Mouse (Mus musculus): ENCODE results near the gene Adipor2. TPM values are rescaled to one million over a fixed set of nuclear protein-coding genes. Genes with fewer than 3 reads are reported as not detected.

Adipor2 gene
- total RNA-seq, 2 experiments from 2014 or later: 38.4 to 39.3 TPM

GRCm38 (mm10) chr6:119429311-119429710 lies 11.8 kb upstream of the Adipor2 start:
- intact Hi-C loops (cut with DNase I): no loop called here
- DNase-seq (ENCODE audit: low spot score in 2 of 2): no peak

- intact Hi-C loops (cut with DNase I): no loop called here
- no peak for DNase-seq (ENCODE audit: low spot score in 2 of 2)
Observed at GRCm38 (mm10) chr6:119428611-119429010, 11.1 kb upstream of the Adipor2 start.

GRCm38 (mm10) chr6:119421001-119421400 lies 3.5 kb upstream of the Adipor2 start:
- DNase-seq (ENCODE audit: low spot score in 2 of 2): no peak

GRCm38 (mm10) chr6:119420357-119420756 lies 2.9 kb upstream of the Adipor2 start:
- intact Hi-C loops (cut with DNase I): no loop called here
- DNase-seq (ENCODE audit: low spot score in 2 of 2): no peak

More at GRCm38 (mm10) chr6:119421001-119421400, 3.5 kb upstream of the Adipor2 start:
- intact Hi-C loops (cut with DNase I): no loop called here

- no peak for DNase-seq (ENCODE audit: low spot score in 2 of 2)
- intact Hi-C loops (cut with DNase I): no loop called here
Observed at GRCm38 (mm10) chr6:119419412-119419811, 1.9 kb upstream of the Adipor2 start.

GRCm38 (mm10) chr6:119418392-119419251 lies 1.1 kb upstream of the Adipor2 start:
- DNase-seq (ENCODE audit: low spot score in 2 of 2): peak; percentile 10
- intact Hi-C loops (cut with DNase I): no loop called here

- intact Hi-C loops (cut with DNase I): no loop called here
- no peak for DNase-seq (ENCODE audit: low spot score in 2 of 2)
Observed at GRCm38 (mm10) chr6:119417821-119418220, 317 bp upstream of the Adipor2 start.

GRCm38 (mm10) chr6:119416643-119417042 lies 861 bp downstream of the Adipor2 start:
- intact Hi-C loops (cut with DNase I): no loop called here
- no peak for DNase-seq (ENCODE audit: low spot score in 2 of 2)

- intact Hi-C loops (cut with DNase I): no loop called here
Observed at GRCm38 (mm10) chr6:119414262-119415043, 3.1 kb downstream of the Adipor2 start.

GRCm38 (mm10) chr6:119412588-119412987 lies 4.9 kb downstream of the Adipor2 start:
- DNase-seq (ENCODE audit: low spot score in 2 of 2): no peak
- intact Hi-C loops (cut with DNase I): no loop called here

More at GRCm38 (mm10) chr6:119414262-119415043, 3.1 kb downstream of the Adipor2 start:
- DNase-seq (ENCODE audit: low spot score in 2 of 2): no peak

GRCm38 (mm10) chr6:119411511-119411910 lies 6.0 kb downstream of the Adipor2 start:
- intact Hi-C loops (cut with DNase I): no loop called here
- DNase-seq (ENCODE audit: low spot score in 2 of 2): no peak

GRCm38 (mm10) chr6:119409766-119410165 lies 7.7 kb downstream of the Adipor2 start:
- DNase-seq (ENCODE audit: low spot score in 2 of 2): no peak
- intact Hi-C loops (cut with DNase I): no loop called here

GRCm38 (mm10) chr6:119408582-119408981 lies 8.9 kb downstream of the Adipor2 start:
- intact Hi-C loops (cut with DNase I): no loop called here
- no peak for DNase-seq (ENCODE audit: low spot score in 2 of 2)

GRCm38 (mm10) chr6:119407818-119408217 lies 9.7 kb downstream of the Adipor2 start:
- DNase-seq (ENCODE audit: low spot score in 2 of 2): no peak
- intact Hi-C loops (cut with DNase I): no loop called here

- intact Hi-C loops (cut with DNase I): no loop called here
- no peak for DNase-seq (ENCODE audit: low spot score in 2 of 2)
Observed at GRCm38 (mm10) chr6:119406528-119406927, 11.0 kb downstream of the Adipor2 start.

GRCm38 (mm10) chr6:119405310-119405709 lies 12.2 kb downstream of the Adipor2 start:
- intact Hi-C loops (cut with DNase I): no loop called here

GRCm38 (mm10) chr6:119404854-119405253 lies 12.7 kb downstream of the Adipor2 start:
- intact Hi-C loops (cut with DNase I): no loop called here
- DNase-seq (ENCODE audit: low spot score in 2 of 2): no peak

More at GRCm38 (mm10) chr6:119405310-119405709, 12.2 kb downstream of the Adipor2 start:
- no peak for DNase-seq (ENCODE audit: low spot score in 2 of 2)

GRCm38 (mm10) chr6:119402976-119403375 lies 14.5 kb downstream of the Adipor2 start:
- intact Hi-C loops (cut with DNase I): no loop called here
- no peak for DNase-seq (ENCODE audit: low spot score in 2 of 2)

- intact Hi-C loops (cut with DNase I): no loop called here
- DNase-seq (ENCODE audit: low spot score in 2 of 2): no peak
Observed at GRCm38 (mm10) chr6:119401545-119402304, 15.8 kb downstream of the Adipor2 start.

- DNase-seq (ENCODE audit: low spot score in 2 of 2): no peak
- intact Hi-C loops (cut with DNase I): no loop called here
Observed at GRCm38 (mm10) chr6:119400649-119401048, 16.9 kb downstream of the Adipor2 start.

Measured in left cerebral cortex, postnatal 36 days (tissue).